Mouse (Mus musculus): Measurements from ENCODE around the gene Neo1.

- TF ChIP-seq EP300 (IDR thresholded peaks at IDR 0.05; ENCODE audit: low read depth) = no peak
- TF ChIP-seq CTCF (IDR thresholded peaks at IDR 0.05; ENCODE audit: low read depth) = no peak
Measured at GRCm38 (mm10) chr9:58838504-58838903, 197.7 kb downstream of the Neo1 start.

Measured in heart, postnatal 0 days (tissue).